Mouse (Mus musculus) CH12.LX (cell line): ENCODE data around the gene Cldn7. TPM values are rescaled to one million over a fixed set of nuclear protein-coding genes. Genes with fewer than 3 reads are reported as not detected.

Experiments used
- DNase-seq: peaks from one replicate; pipeline ENCODE4 v3.0.0-alpha.2; 2013; ENCODE audit errors: extremely low read depth
- H3K27ac ChIP-seq: 2 replicates; pipeline ENCODE4 v1.5.1; 2012; ENCODE audit warnings: low read depth, mild to moderate bottlenecking, control low read depth, moderate library complexity; ENCODE audit not compliant: insufficient read depth
- H3K27me3 ChIP-seq: replicated peaks from 2 replicates; pipeline ENCODE3; 2012; ENCODE audit warnings: inconsistent platforms
- H3K36me3 ChIP-seq, 2 experiments: replicated peaks in 1 of 2; 2 replicates each; pipeline versions ENCODE3 to v1.6.1; 2012; ENCODE audit warnings: inconsistent platforms in 1 of 2, low read length in 1 of 2, mild to moderate bottlenecking in 1 of 2, mixed read lengths in 1 of 2, moderate library complexity in 1 of 2; ENCODE audit not compliant: control insufficient read depth in 1 of 2, insufficient read depth in 1 of 2
- H3K4me1 ChIP-seq, 2 experiments: 2 replicates each; pipeline ENCODE4 v1.6.1; 2012; ENCODE audit warnings: inconsistent platforms in 1 of 2, moderate library complexity in 1 of 2; ENCODE audit not compliant: insufficient read depth in 2 of 2, control insufficient read depth in 1 of 2
- H3K4me2 ChIP-seq: 2 replicates; pipeline ENCODE4 v1.6.1; 2012; ENCODE audit warnings: low read depth, mild to moderate bottlenecking, control low read depth; ENCODE audit not compliant: poor library complexity, insufficient read depth, severe bottlenecking
- H3K4me3 ChIP-seq, 3 experiments: fragments of 150-350 bp in 1 of 3; sonication (generic) in 1 of 3; replicated peaks in 1 of 3; 2 replicates each; pipeline versions ENCODE3 to v1.5.1; 2011 to 2012; ENCODE audit warnings: low read depth in 2 of 3, low read length in 2 of 3, mild to moderate bottlenecking in 2 of 3, moderate library complexity in 2 of 3, control low read depth in 1 of 3, improper control_type of control experiment in 1 of 3, inconsistent platforms in 1 of 3, mixed read lengths in 1 of 3; ENCODE audit not compliant: poor library complexity in 1 of 3
- H3K79me2 ChIP-seq: replicated peaks from 2 replicates; pipeline ENCODE4 v1.6.1; 2012; ENCODE audit warnings: mild to moderate bottlenecking, moderate library complexity; ENCODE audit not compliant: control insufficient read depth, poor library complexity, insufficient read depth, severe bottlenecking; ENCODE audit errors: extremely low read depth
- H3K9ac ChIP-seq: 2 replicates; pipeline ENCODE4 v1.6.1; 2012; ENCODE audit warnings: low read depth, mild to moderate bottlenecking, control low read depth, moderate library complexity; ENCODE audit not compliant: insufficient read depth
- H3K9me3 ChIP-seq: replicated peaks from 2 replicates; pipeline ENCODE3; 2012; ENCODE audit warnings: low read length, inconsistent platforms, mixed read lengths
- BHLHE40 ChIP-seq: IDR thresholded peaks from 2 replicates; pipeline ENCODE4 v1.6.1; 2011; ENCODE audit warnings: mild to moderate bottlenecking, low read depth, low read length, improper control_type of control experiment
- CHD1 ChIP-seq: IDR thresholded peaks from 2 replicates; pipeline ENCODE4 v1.6.1; 2012; ENCODE audit warnings: low read depth, low read length, improper control_type of control experiment, inconsistent platforms
- CHD2 ChIP-seq: IDR thresholded peaks from 2 replicates; pipeline ENCODE4 v1.6.1; 2011; ENCODE audit warnings: low read length, improper control_type of control experiment
- CTCF ChIP-seq, 2 experiments: IDR thresholded peaks in 1 of 2; conservative IDR thresholded peaks in 1 of 2; 2 replicates each; pipeline ENCODE4 v1.5.1; 2011 to 2012; ENCODE audit warnings: low read depth in 2 of 2, low read length in 2 of 2, improper control_type of control experiment in 1 of 2, inconsistent platforms in 1 of 2, mild to moderate bottlenecking in 1 of 2, moderate library complexity in 1 of 2
- ELF1 ChIP-seq: IDR thresholded peaks from 2 replicates; pipeline ENCODE4 v1.6.1; 2014; ENCODE audit warnings: low read depth, mild to moderate bottlenecking, inconsistent platforms, low read length, improper control_type of control experiment
- EP300 ChIP-seq: IDR thresholded peaks from 2 replicates; pipeline ENCODE4 v1.6.1; 2011; ENCODE audit warnings: low read length, improper control_type of control experiment
- ETS1 ChIP-seq: conservative IDR thresholded peaks from 2 replicates; pipeline ENCODE4 v1.6.1; 2012; ENCODE audit warnings: low read depth, mild to moderate bottlenecking, inconsistent platforms, low read length, improper control_type of control experiment, moderate library complexity
- GABPA ChIP-seq: IDR thresholded peaks from 2 replicates; pipeline ENCODE4 v1.6.1; 2012; ENCODE audit warnings: low read depth, low read length, improper control_type of control experiment, inconsistent platforms; ENCODE audit not compliant: insufficient replicate concordance
- HCFC1 ChIP-seq: IDR thresholded peaks from 2 replicates; pipeline ENCODE4 v1.6.1; 2012; ENCODE audit warnings: low read depth, mild to moderate bottlenecking, inconsistent platforms, low read length, improper control_type of control experiment
- IRF4 ChIP-seq: IDR thresholded peaks from 2 replicates; pipeline ENCODE4 v1.6.1; 2014; ENCODE audit warnings: low read depth, mild to moderate bottlenecking, inconsistent platforms, low read length, improper control_type of control experiment
- JUN ChIP-seq: IDR thresholded peaks from 2 replicates; pipeline ENCODE4 v1.6.1; 2011; ENCODE audit warnings: low read depth, mild to moderate bottlenecking, low read length, improper control_type of control experiment, moderate library complexity; ENCODE audit not compliant: insufficient read depth
- JUND ChIP-seq: conservative IDR thresholded peaks from 2 replicates; pipeline ENCODE4 v1.6.1; 2011; ENCODE audit warnings: low read depth, low read length, improper control_type of control experiment
- KAT2A ChIP-seq: IDR thresholded peaks from 2 replicates; pipeline ENCODE4 v1.6.1; 2012; ENCODE audit warnings: low read length, improper control_type of control experiment, inconsistent platforms; ENCODE audit not compliant: insufficient replicate concordance
- MAFK ChIP-seq: IDR thresholded peaks from 2 replicates; pipeline ENCODE4 v1.6.1; 2011; ENCODE audit warnings: low read length, improper control_type of control experiment; ENCODE audit not compliant: insufficient replicate concordance
- MAX ChIP-seq: IDR thresholded peaks from 2 replicates; pipeline ENCODE4 v1.6.1; 2011; ENCODE audit warnings: low read length, improper control_type of control experiment
- MAZ ChIP-seq: IDR thresholded peaks from 2 replicates; pipeline ENCODE4 v1.6.1; 2012; ENCODE audit warnings: low read depth, mild to moderate bottlenecking, inconsistent platforms, low read length, improper control_type of control experiment, moderate library complexity
- MEF2A ChIP-seq: IDR thresholded peaks from 2 replicates; pipeline ENCODE4 v1.6.1; 2014; ENCODE audit warnings: low read depth, mild to moderate bottlenecking, inconsistent platforms, low read length, improper control_type of control experiment, borderline replicate concordance
- MXI1 ChIP-seq: IDR thresholded peaks from 2 replicates; pipeline ENCODE4 v1.6.1; 2011; ENCODE audit warnings: mild to moderate bottlenecking, low read depth, low read length, improper control_type of control experiment
- MYC ChIP-seq: IDR thresholded peaks from 2 replicates; pipeline ENCODE4 v1.6.1; 2011; ENCODE audit warnings: low read depth, mild to moderate bottlenecking, improper control_type of control experiment, low read length
- NELFE ChIP-seq: IDR thresholded peaks from 2 replicates; pipeline ENCODE4 v1.6.1; 2011; ENCODE audit warnings: low read depth, low read length, improper control_type of control experiment
- NRF1 ChIP-seq: IDR thresholded peaks from 2 replicates; pipeline ENCODE4 v1.6.1; 2014; ENCODE audit warnings: low read depth, mild to moderate bottlenecking, inconsistent platforms, low read length, improper control_type of control experiment, moderate library complexity
- PAX5 ChIP-seq: IDR thresholded peaks from 2 replicates; pipeline ENCODE4 v1.6.1; 2012; ENCODE audit warnings: low read length, inconsistent platforms, mixed read lengths
- POLR2A ChIP-seq: IDR thresholded peaks from 2 replicates; pipeline ENCODE4 v1.6.1; 2011; ENCODE audit warnings: low read depth, mild to moderate bottlenecking, improper control_type of control experiment, low read length
- POLR2AphosphoS2 ChIP-seq: IDR thresholded peaks from 2 replicates; pipeline ENCODE4 v1.6.1; 2011; ENCODE audit warnings: low read depth, low read length, improper control_type of control experiment
- RAD21 ChIP-seq: IDR thresholded peaks from 2 replicates; pipeline ENCODE4 v1.6.1; 2011; ENCODE audit warnings: low read depth, mild to moderate bottlenecking, low read length, improper control_type of control experiment, moderate library complexity
- RCOR1 ChIP-seq: conservative IDR thresholded peaks from 2 replicates; pipeline ENCODE4 v1.6.1; 2012; ENCODE audit warnings: low read depth, mild to moderate bottlenecking, inconsistent platforms, low read length, improper control_type of control experiment
- SIN3A ChIP-seq: IDR thresholded peaks from 2 replicates; pipeline ENCODE4 v1.6.1; 2012; ENCODE audit warnings: low read length, improper control_type of control experiment, inconsistent platforms
- SMC3 ChIP-seq: IDR thresholded peaks from 2 replicates; pipeline ENCODE4 v1.6.1; 2011; ENCODE audit warnings: low read depth, low read length, improper control_type of control experiment
- TBP ChIP-seq: conservative IDR thresholded peaks from 2 replicates; pipeline ENCODE4 v1.6.1; 2011; ENCODE audit warnings: low read depth, low read length, improper control_type of control experiment
- TCF12 ChIP-seq: IDR thresholded peaks from 2 replicates; pipeline ENCODE4 v1.6.1; 2014; ENCODE audit warnings: low read depth, mild to moderate bottlenecking, inconsistent platforms, low read length, improper control_type of control experiment
- UBTF ChIP-seq: IDR thresholded peaks from 2 replicates; pipeline ENCODE4 v1.6.1; 2012; ENCODE audit warnings: low read depth, mild to moderate bottlenecking, inconsistent platforms, low read length, improper control_type of control experiment, moderate library complexity
- USF1 ChIP-seq: IDR thresholded peaks from 2 replicates; pipeline ENCODE4 v1.6.1; 2014; ENCODE audit warnings: low read depth, mild to moderate bottlenecking, inconsistent platforms, low read length, improper control_type of control experiment
- USF2 ChIP-seq: conservative IDR thresholded peaks from 2 replicates; pipeline ENCODE4 v1.6.1; 2011; ENCODE audit warnings: low read depth, low read length, improper control_type of control experiment
- ZC3H11A ChIP-seq: IDR thresholded peaks from 2 replicates; pipeline ENCODE4 v1.6.1; 2012; ENCODE audit warnings: low read depth, mild to moderate bottlenecking, inconsistent platforms, low read length, improper control_type of control experiment
- ZKSCAN1 ChIP-seq: IDR thresholded peaks from 2 replicates; pipeline ENCODE4 v1.6.1; 2012; ENCODE audit warnings: low read depth, inconsistent platforms, low read length, improper control_type of control experiment, borderline replicate concordance
- ZMIZ1 ChIP-seq: IDR thresholded peaks from 2 replicates; pipeline ENCODE4 v1.6.1; 2012; ENCODE audit warnings: low read depth, mild to moderate bottlenecking, inconsistent platforms, low read length, improper control_type of control experiment
- ZNF384 ChIP-seq: IDR thresholded peaks from 2 replicates; pipeline ENCODE4 v1.6.1; 2012; ENCODE audit warnings: low read depth, low read length, improper control_type of control experiment, inconsistent platforms
- dilution Hi-C: fragments of 300-500 bp; cut with MboI; formaldehyde crosslinking; loops from 2 replicates; pipeline ENCODE4 v1.14.3; 2020; ENCODE audit warnings: low sequenced_read_pairs; ENCODE audit not compliant: extremely low pct_unique_long_range_greater_than_20kb, extremely low pct_ligation_motif_present
- in situ Hi-C: fragments of 300-500 bp; cut with MboI; formaldehyde crosslinking; loops from 3 replicates; pipeline ENCODE4 v1.14.3; 2019; ENCODE audit warnings: low sequenced_read_pairs, low pct_ligation_motif_present, low pct_unique_long_range_greater_than_20kb, mixed read lengths
- polyA plus RNA-seq: library from polyadenylated mRNA; unstranded; fragments of >175 nt; gene quantifications from 2 replicates; pipeline ENCODE4 v1.2.1, GENCODE M21; 2012; ENCODE audit warnings: low read depth; ENCODE audit not compliant: insufficient read length
- total RNA-seq, 2 experiments: library from RNA; depleted of rRNA; stranded (reverse); fragments of 300-350 nt in 1 of 2; fragments of >200 nt in 1 of 2; gene quantifications; 2 replicates each; pipeline ENCODE4 v1.2.3; 2012 to 2014

The Cldn7 gene
- total and polyA plus RNA-seq, 3 experiments, result not detected

DNA sequence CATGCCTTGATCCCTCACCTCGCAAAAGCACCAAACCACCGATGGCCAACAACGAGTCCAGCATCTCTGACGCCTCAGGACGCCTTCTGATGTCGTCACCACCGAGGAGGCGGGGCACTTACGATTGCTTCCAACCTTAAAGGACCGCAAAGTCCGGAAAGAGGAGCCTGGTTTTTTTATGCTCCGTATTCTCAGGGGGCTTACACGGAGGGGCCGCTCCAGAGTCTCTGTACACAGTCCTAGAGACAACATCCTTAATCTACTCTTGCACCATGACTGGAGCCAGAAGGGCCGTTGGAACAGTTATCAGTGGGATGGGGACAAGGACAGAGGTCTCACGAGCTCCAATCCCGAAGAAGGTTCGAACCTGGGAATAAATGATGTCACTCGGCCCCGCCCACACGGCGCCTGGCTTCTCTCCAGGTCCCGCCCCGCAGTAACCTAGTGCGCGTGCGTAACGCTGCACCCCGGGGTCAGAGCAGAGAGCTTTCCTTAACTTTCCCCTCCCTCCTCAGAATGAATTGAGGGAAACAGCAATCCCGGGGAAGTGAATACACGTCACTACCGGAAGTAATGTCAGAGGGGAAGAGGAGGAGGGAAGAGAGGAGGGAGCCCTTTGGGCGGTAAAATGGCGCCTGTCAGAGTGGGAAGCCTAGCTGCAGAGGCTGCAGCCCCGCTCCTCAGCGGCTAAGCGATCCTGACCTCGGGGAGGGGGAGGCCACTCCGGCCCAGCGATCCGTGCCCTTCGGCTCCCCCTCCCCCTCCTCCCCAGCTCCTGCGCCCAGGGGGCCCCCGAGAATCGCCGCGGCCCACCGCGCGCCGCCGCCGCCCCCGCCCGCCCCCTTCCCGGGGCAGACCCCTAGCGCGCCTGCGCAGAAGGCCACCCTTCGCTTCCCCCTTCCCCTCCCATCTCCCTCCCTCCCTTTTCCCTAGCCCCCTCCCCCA lies 15.9 kb downstream of the Cldn7 start:
- H3K36me3 ChIP-seq, result peaks cover 32 to 59% of the 10 kb centered on the region in 2 experiments
- TF ChIP-seq JUND, result 0 out of 2 replicates have a peak, but pooled peaks have one; percentile 7
- no peak for TF ChIP-seq CTCF (conservative IDR thresholded peaks at IDR 0.05 in 1 of 2, IDR thresholded peaks at IDR 0.05 in 1 of 2; ENCODE audit: low read depth in 2 of 2, low read length in 2 of 2)
- no peak for TF ChIP-seq PAX5
- TF ChIP-seq TBP, result peak; percentile 95
- no peak for TF ChIP-seq RAD21
- TF ChIP-seq CHD1, result 0 out of 2 replicates have a peak, but pooled peaks have one; percentile 56
- TF ChIP-seq CHD2, result no peak
- peak; percentile 61 for TF ChIP-seq ZMIZ1
- TF ChIP-seq ELF1, result peak; percentile 85
- TF ChIP-seq GABPA, result peak; percentile 64; the same call in 1 of the 2 replicates
- no peak for TF ChIP-seq MYC
- peak; percentile 82 for TF ChIP-seq HCFC1
- no peak for TF ChIP-seq UBTF
- TF ChIP-seq POLR2A, result peak; percentile 90
- peak; percentile 70 for TF ChIP-seq ETS1
- TF ChIP-seq NELFE, result peak; percentile 72
- TF ChIP-seq TCF12, result peak; percentile 88
- TF ChIP-seq USF2, result no peak
- TF ChIP-seq NRF1, result peak; percentile 92
- no peak for TF ChIP-seq MEF2A
- TF ChIP-seq RCOR1, result no peak
- TF ChIP-seq MAFK, result no peak
- TF ChIP-seq JUN, result peak; percentile 34; the same call in 1 of the 2 replicates
- TF ChIP-seq ZKSCAN1, result no peak
- TF ChIP-seq EP300, result no peak
- peak; percentile 52; the same call in 1 of the 2 replicates for TF ChIP-seq IRF4
- TF ChIP-seq POLR2AphosphoS2, result peak; percentile 59; the same call in 1 of the 2 replicates
- TF ChIP-seq MXI1, result peak; percentile 93
- peak; percentile 11; the same call in 1 of the 2 replicates for TF ChIP-seq MAX
- peak; percentile 71 for TF ChIP-seq MAZ
- no peak for TF ChIP-seq USF1
- TF ChIP-seq BHLHE40, result peak; percentile 40
- 0 out of 2 replicates have a peak, but pooled peaks have one; percentile 55 for TF ChIP-seq KAT2A
- TF ChIP-seq SMC3, result no peak
- TF ChIP-seq ZC3H11A, result no peak
- TF ChIP-seq ZNF384, result peak; percentile 85
- peak; percentile 89 for TF ChIP-seq SIN3A

More for the DNA sequence above, 15.9 kb downstream of the Cldn7 start:
- peaks cover 45% of the 10 kb centered on the region for H3K79me2 ChIP-seq
- in situ Hi-C loops, result no loop called here
- peak overlapping the region; percentile 71 for H3K27ac ChIP-seq
- peak; percentile 99 for DNase-seq
- peak overlapping the region; percentile 76 to 98 (median 82) for H3K4me3 ChIP-seq
- peak overlapping the region; percentile 91; the same call in 1 of the 2 replicates for H3K4me2 ChIP-seq
- peaks cover 5 to 33% of the 10 kb centered on the region in 2 experiments for H3K4me1 ChIP-seq
- dilution Hi-C loops, result no loop called here
- peak overlapping the region; percentile 89 for H3K9ac ChIP-seq
- peaks cover 2% of the 10 kb centered on the region for H3K9me3 ChIP-seq
- H3K27me3 ChIP-seq, result no peaks in the 10 kb centered on the region
